Mouse (Mus musculus) bone marrow, adult 2 months (tissue): ENCODE data around the gene Sema4f.

Experiments used
- CTCF ChIP-seq: fragments of 200-500 bp; IDR thresholded peaks from 2 replicates; pipeline ENCODE4 v1.5.1; 2011; ENCODE audit warnings: low read length, control low read depth; ENCODE audit not compliant: control insufficient read depth, insufficient read depth
- POLR2A ChIP-seq: fragments of 200-500 bp; IDR thresholded peaks from 2 replicates; pipeline ENCODE4 v1.6.1; 2011; ENCODE audit warnings: low read depth, mild to moderate bottlenecking, control low read depth, low read length, borderline replicate concordance; ENCODE audit not compliant: control insufficient read depth

GRCm38 (mm10) chr6:82925005-82925404 is 14.6 kb downstream of the Sema4f start:
- TF ChIP-seq CTCF (no peak), POLR2A (no peak)
